Mouse (Mus musculus) embryonic facial prominence, embryonic 15.5 days (tissue): ENCODE results near the gene Gm11983. TPM values are rescaled to one million over a fixed set of nuclear protein-coding genes. Genes with fewer than 3 reads are reported as not detected.
"Not testable (repeated sequence)": the region's sequence is repeated elsewhere in the genome, so short reads cannot be mapped to it uniquely, and the experiment has no call there.

Source experiments
- ATAC-seq: fragments of 200-750 bp; cut with Nextera tagmentation; 2 replicates; pipeline ENCODE4 v1.8.0; 2017; ENCODE audit warnings: low read depth, moderate TSS enrichment; ENCODE audit not compliant: insufficient number of reproducible peaks, low FRiP score, low TSS enrichment
- H3K27ac ChIP-seq: fragments of 300-500 bp; sonication (generic); replicated peaks from 2 replicates; pipeline ENCODE4 v1.5.1; 2015; ENCODE audit warnings: mild to moderate bottlenecking, inconsistent platforms
- H3K27me3 ChIP-seq: fragments of 300-500 bp; sonication (generic); 2 replicates; pipeline ENCODE4 v1.6.1; 2015; ENCODE audit warnings: inconsistent platforms
- H3K36me3 ChIP-seq: fragments of 300-500 bp; sonication (generic); 2 replicates; pipeline ENCODE4 v1.6.1; 2015; ENCODE audit warnings: mild to moderate bottlenecking, inconsistent platforms
- H3K4me1 ChIP-seq: fragments of 300-500 bp; sonication (generic); 2 replicates; pipeline ENCODE4 v1.6.1; 2015; ENCODE audit warnings: inconsistent platforms
- H3K4me2 ChIP-seq: fragments of 300-500 bp; sonication (generic); replicated peaks from 2 replicates; pipeline ENCODE4 v1.6.1; 2015; ENCODE audit warnings: mild to moderate bottlenecking, inconsistent platforms
- H3K4me3 ChIP-seq: fragments of 300-500 bp; sonication (generic); replicated peaks from 2 replicates; pipeline ENCODE4 v1.5.1; 2015; ENCODE audit warnings: mild to moderate bottlenecking, inconsistent platforms
- H3K9ac ChIP-seq: fragments of 300-500 bp; sonication (generic); 2 replicates; pipeline ENCODE4 v1.6.1; 2015; ENCODE audit warnings: inconsistent platforms
- H3K9me3 ChIP-seq: fragments of 300-500 bp; sonication (generic); replicated peaks from 2 replicates; pipeline ENCODE4 v1.6.1; 2016; ENCODE audit warnings: inconsistent platforms
- whole genome bisulfite sequencing: fragments of 180-500 bp; shearing (Covaris S2); methylation state at CpG from one replicate; pipeline ENCODE4 v1.1.7; 2015; 5-methylcytosine and 5-hydroxymethylcytosine counted together
- polyA plus RNA-seq: library from polyadenylated mRNA; unstranded; fragments of >200 nt; fragmentation: Nextera tagmentation; extraction: Ambion mirVana; gene quantifications from 2 replicates; pipeline ENCODE4 v1.2.1, GENCODE M21; 2015

The Gm11983 gene
- polyA plus RNA-seq, 1 experiment from 2014 or later: not detected

GRCm38 (mm10) chr11:6842160-6842559 is 4.7 kb upstream of the Gm11983 start:
- WGBS: 79% methylated on average over 5 of the region's 5 CpGs
- Histone ChIP-seq H3K27me3 (no peaks in the 10 kb centered on the region), H3K36me3 (no peaks in the 10 kb centered on the region), H3K4me3 (no peak overlapping the region), H3K27ac (no peak overlapping the region), H3K9me3 (no peaks in the 10 kb centered on the region), H3K9ac (no peak overlapping the region), H3K4me2 (no peak overlapping the region), H3K4me1 (no peaks in the 10 kb centered on the region)
- ATAC-seq: no peak

GRCm38 (mm10) chr11:6840775-6841174 is 3.3 kb upstream of the Gm11983 start:
- no peak overlapping the region for H3K27ac ChIP-seq
- no peaks in the 10 kb centered on the region for H3K27me3 ChIP-seq
- 65% methylated on average over 3 of the region's 3 CpGs for WGBS
- no peak overlapping the region for H3K4me2 ChIP-seq
- no peaks in the 10 kb centered on the region for H3K9me3 ChIP-seq
- no peak overlapping the region for H3K9ac ChIP-seq
- no peak for ATAC-seq
- no peaks in the 10 kb centered on the region for H3K4me1 ChIP-seq
- H3K4me3 ChIP-seq: no peak overlapping the region
- H3K36me3 ChIP-seq: no peaks in the 10 kb centered on the region

- H3K4me3 ChIP-seq: no peak overlapping the region
- H3K9me3 ChIP-seq: no peaks in the 10 kb centered on the region
- no peak overlapping the region for H3K9ac ChIP-seq
- no peaks in the 10 kb centered on the region for H3K36me3 ChIP-seq
- no peak overlapping the region for H3K4me2 ChIP-seq
- no peak for ATAC-seq
- no peaks in the 10 kb centered on the region for H3K4me1 ChIP-seq
- 46% methylated on average over 13 of the region's 13 CpGs for WGBS
- no peaks in the 10 kb centered on the region for H3K27me3 ChIP-seq
- H3K27ac ChIP-seq: no peak overlapping the region
Measured at GRCm38 (mm10) chr11:6834636-6835035, 2.8 kb downstream of the Gm11983 start.

GRCm38 (mm10) chr11:6833731-6834130 is 3.7 kb downstream of the Gm11983 start:
- no peak overlapping the region for H3K4me3 ChIP-seq
- WGBS: 91% methylated on average over 9 of the region's 9 CpGs

GRCm38 (mm10) chr11:6831931-6832330 is 5.5 kb downstream of the Gm11983 start:
- WGBS: 51% methylated on average over 9 of the region's 9 CpGs
- H3K4me1 ChIP-seq: no peaks in the 10 kb centered on the region
- no peak overlapping the region for H3K4me2 ChIP-seq
- H3K4me3 ChIP-seq: no peak overlapping the region
- no peak overlapping the region for H3K27ac ChIP-seq
- H3K9me3 ChIP-seq: no peaks in the 10 kb centered on the region
- no peak for ATAC-seq
- H3K27me3 ChIP-seq: no peaks in the 10 kb centered on the region
- no peak overlapping the region for H3K9ac ChIP-seq
- H3K36me3 ChIP-seq: no peaks in the 10 kb centered on the region

More at GRCm38 (mm10) chr11:6833731-6834130, 3.7 kb downstream of the Gm11983 start:
- no peaks in the 10 kb centered on the region for H3K36me3 ChIP-seq
- no peak overlapping the region for H3K9ac ChIP-seq
- H3K9me3 ChIP-seq: no peaks in the 10 kb centered on the region
- no peak for ATAC-seq
- H3K4me2 ChIP-seq: no peak overlapping the region
- H3K4me1 ChIP-seq: no peaks in the 10 kb centered on the region
- no peak overlapping the region for H3K27ac ChIP-seq
- no peaks in the 10 kb centered on the region for H3K27me3 ChIP-seq

- 46% methylated on average over 5 of the region's 5 CpGs for WGBS
- Histone ChIP-seq H3K27me3 (no peaks in the 10 kb centered on the region), H3K36me3 (no peaks in the 10 kb centered on the region), H3K4me3 (no peak overlapping the region), H3K27ac (no peak overlapping the region), H3K4me2 (no peak overlapping the region), H3K4me1 (no peaks in the 10 kb centered on the region), H3K9me3 (no peaks in the 10 kb centered on the region), H3K9ac (no peak overlapping the region)
- no peak for ATAC-seq
Measured at GRCm38 (mm10) chr11:6828196-6828595, 9.3 kb downstream of the Gm11983 start.

GRCm38 (mm10) chr11:6826157-6826556 is 11.3 kb downstream of the Gm11983 start:
- Histone ChIP-seq H3K27ac (no peak overlapping the region), H3K9me3 (no peaks in the 10 kb centered on the region), H3K9ac (no peak overlapping the region), H3K4me1 (no peaks in the 10 kb centered on the region), H3K4me3 (no peak overlapping the region), H3K27me3 (no peaks in the 10 kb centered on the region), H3K4me2 (no peak overlapping the region), H3K36me3 (no peaks in the 10 kb centered on the region)
- 88% methylated on average over 3 of the region's 3 CpGs for WGBS
- ATAC-seq: no peak

- Histone ChIP-seq H3K4me1 (no peaks in the 10 kb centered on the region), H3K27me3 (no peaks in the 10 kb centered on the region), H3K9ac (no peak overlapping the region), H3K27ac (no peak overlapping the region), H3K9me3 (no peaks in the 10 kb centered on the region), H3K4me2 (no peak overlapping the region), H3K36me3 (no peaks in the 10 kb centered on the region), H3K4me3 (no peak overlapping the region)
- 73% methylated on average over 2 of the region's 2 CpGs for WGBS
- ATAC-seq: peak; percentile 60; the same call in 1 of the 2 replicates
Measured at GRCm38 (mm10) chr11:6823176-6823575, 14.3 kb downstream of the Gm11983 start.

- H3K4me1 ChIP-seq: no peaks in the 10 kb centered on the region
- no peak overlapping the region for H3K4me3 ChIP-seq
- H3K4me2 ChIP-seq: no peak overlapping the region
- H3K9ac ChIP-seq: no peak overlapping the region
- no peak overlapping the region for H3K27ac ChIP-seq
- no peak for ATAC-seq
- H3K27me3 ChIP-seq: no peaks in the 10 kb centered on the region
- H3K9me3 ChIP-seq: no peaks in the 10 kb centered on the region
- 95% methylated on average over 4 of the region's 4 CpGs for WGBS
- no peaks in the 10 kb centered on the region for H3K36me3 ChIP-seq
Measured at GRCm38 (mm10) chr11:6814486-6814885, 23.0 kb downstream of the Gm11983 start.

GRCm38 (mm10) chr11:6802879-6803278 is 34.6 kb downstream of the Gm11983 start:
- ATAC-seq: not testable (repeated sequence)

GRCm38 (mm10) chr11:6790690-6791089 is 46.8 kb downstream of the Gm11983 start:
- no peak overlapping the region for H3K9ac ChIP-seq
- 85% methylated on average over 3 of the region's 3 CpGs for WGBS
- no peaks in the 10 kb centered on the region for H3K4me1 ChIP-seq
- H3K9me3 ChIP-seq: no peaks in the 10 kb centered on the region
- no peak for ATAC-seq
- H3K27ac ChIP-seq: no peak overlapping the region
- H3K27me3 ChIP-seq: no peaks in the 10 kb centered on the region
- H3K4me3 ChIP-seq: no peak overlapping the region
- H3K36me3 ChIP-seq: no peaks in the 10 kb centered on the region
- no peak overlapping the region for H3K4me2 ChIP-seq

More at GRCm38 (mm10) chr11:6802879-6803278, 34.6 kb downstream of the Gm11983 start:
- H3K4me2 ChIP-seq, H3K4me1 ChIP-seq, H3K36me3 ChIP-seq, H3K4me3 ChIP-seq, H3K27me3 ChIP-seq, H3K9ac ChIP-seq, H3K27ac ChIP-seq, H3K9me3 ChIP-seq: not testable (repeated sequence)
